Mouse (Mus musculus): ENCODE data around the gene Cort. TPM values are rescaled to one million over a fixed set of nuclear protein-coding genes. Genes with fewer than 3 reads are reported as not detected.

The Cort gene
- polyA plus RNA-seq, 2 experiments = not detected

DNA sequence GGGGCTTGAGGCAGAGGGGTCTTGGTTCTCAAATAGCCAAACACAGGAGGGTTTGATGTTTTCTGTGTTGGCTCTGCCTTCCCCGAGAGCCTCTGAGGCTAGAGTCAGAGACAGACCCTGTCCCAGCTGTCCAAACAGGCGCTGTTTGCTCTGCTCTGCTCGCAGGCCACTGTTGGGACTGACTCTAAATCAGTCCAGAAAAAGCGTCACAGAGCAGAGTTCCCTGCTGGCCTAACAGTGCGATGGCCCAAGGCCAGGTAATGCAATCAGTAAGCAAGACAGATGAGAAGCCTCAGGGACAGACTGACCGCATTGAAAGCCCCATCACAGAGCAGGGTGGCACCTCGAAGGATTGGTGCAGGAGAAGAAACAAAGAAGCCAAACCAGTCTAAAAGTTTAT lies 23.0 kb upstream of the Cort start:
- no peak overlapping the region for H3K4me3 ChIP-seq (ENCODE audit: insufficient read depth in 1 of 2, low read depth in 2 of 2, low read length in 2 of 2)
- no peak overlapping the region for H3K9ac ChIP-seq (replicated peaks)
- H3K9me3 ChIP-seq (ENCODE audit: control insufficient read depth, low read length) = no peaks in the 10 kb centered on the region
- H3K27me3 ChIP-seq (ENCODE audit: control insufficient read depth, insufficient read depth, low read length) = no peaks in the 10 kb centered on the region
- ATAC-seq (ENCODE audit: insufficient read depth) = peak; percentile 50
- TF ChIP-seq CTCF (IDR thresholded peaks at IDR 0.05; ENCODE audit: low read depth) (no peak), EP300 (IDR thresholded peaks at IDR 0.05; ENCODE audit: low read depth) (no peak)
- DNase-seq (ENCODE audit: low read depth in 3 of 3, low spot score in 3 of 3) = no peak
- H3K36me3 ChIP-seq (replicated peaks; ENCODE audit: control insufficient read depth, insufficient read depth, low read depth) = peaks cover 26% of the 10 kb centered on the region
- no peak overlapping the region for H3K27ac ChIP-seq
- WGBS (ENCODE audit: insufficient replicate concordance) = 67% methylated on average over 7 of the region's 7 CpGs
- peaks cover 0 to 13% of the 10 kb centered on the region in 2 experiments; a peak in 2 of 4 replicates for H3K4me1 ChIP-seq (replicated peaks; ENCODE audit: control insufficient read depth in 2 of 2, insufficient read depth in 2 of 2, low read length in 1 of 2)
- no peak overlapping the region for H3K4me2 ChIP-seq (ENCODE audit: low read depth)

DNA sequence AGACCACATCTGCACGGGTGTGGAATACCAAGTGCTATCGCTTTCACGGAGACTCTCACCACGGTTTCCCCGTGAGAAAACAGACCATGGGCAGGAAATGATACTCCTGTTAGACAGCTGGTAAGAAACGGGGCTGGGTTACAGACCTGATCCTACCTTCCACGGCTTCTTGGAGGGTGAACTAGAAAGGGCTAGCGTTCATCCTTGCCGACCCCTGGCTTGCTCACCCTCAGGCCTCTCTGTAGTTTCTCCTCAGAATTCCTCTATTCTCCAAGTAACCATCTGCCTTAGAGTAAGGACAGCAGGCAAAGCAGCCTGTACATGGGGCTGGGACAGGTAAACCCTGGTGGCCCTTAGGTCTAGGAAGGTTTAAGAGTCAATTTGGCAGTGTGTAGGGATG lies 22.6 kb upstream of the Cort start:
- WGBS (ENCODE audit: insufficient replicate concordance) = 62% methylated on average over 9 of the region's 9 CpGs
- Histone ChIP-seq H3K27ac (no peak overlapping the region), H3K4me1 (replicated peaks; ENCODE audit: control insufficient read depth in 2 of 2, insufficient read depth in 2 of 2, low read length in 1 of 2) (peaks cover 0 to 13% of the 10 kb centered on the region in 2 experiments; a peak in 2 of 4 replicates), H3K36me3 (replicated peaks; ENCODE audit: control insufficient read depth, insufficient read depth, low read depth) (peaks cover 25% of the 10 kb centered on the region), H3K27me3 (ENCODE audit: control insufficient read depth, insufficient read depth, low read length) (no peaks in the 10 kb centered on the region), H3K9ac (replicated peaks) (no peak overlapping the region), H3K4me2 (ENCODE audit: low read depth) (no peak overlapping the region), H3K9me3 (ENCODE audit: control insufficient read depth, low read length) (no peaks in the 10 kb centered on the region), H3K4me3 (ENCODE audit: insufficient read depth in 1 of 2, low read depth in 2 of 2, low read length in 2 of 2) (no peak overlapping the region)
- no peak for TF ChIP-seq EP300 (IDR thresholded peaks at IDR 0.05; ENCODE audit: low read depth)
- TF ChIP-seq CTCF (IDR thresholded peaks at IDR 0.05; ENCODE audit: low read depth) = no peak
- ATAC-seq (ENCODE audit: insufficient read depth) (no peak), DNase-seq (ENCODE audit: low read depth in 3 of 3, low spot score in 3 of 3) (no peak)

DNA sequence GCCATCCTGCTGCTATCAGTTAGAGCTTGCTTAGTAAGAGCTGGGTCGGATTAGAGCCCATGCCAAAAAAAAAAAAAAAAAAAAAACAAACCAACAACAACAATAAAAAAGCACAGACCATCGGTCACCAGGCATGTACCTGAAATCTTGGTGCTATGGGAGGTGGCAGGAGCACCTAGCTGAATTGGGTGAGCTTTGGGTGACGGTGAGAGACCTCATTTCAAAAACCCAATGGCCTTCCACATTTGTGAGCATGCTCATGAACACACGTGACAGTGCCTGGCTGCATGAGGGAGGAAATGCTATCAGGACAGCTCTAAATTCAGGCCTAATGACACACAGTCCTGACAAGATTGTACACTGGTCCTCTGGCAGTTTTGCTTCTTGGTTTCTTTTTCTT lies 21.5 kb upstream of the Cort start:
- WGBS (ENCODE audit: insufficient replicate concordance) = 51% methylated on average over 4 of the region's 4 CpGs

DNA sequence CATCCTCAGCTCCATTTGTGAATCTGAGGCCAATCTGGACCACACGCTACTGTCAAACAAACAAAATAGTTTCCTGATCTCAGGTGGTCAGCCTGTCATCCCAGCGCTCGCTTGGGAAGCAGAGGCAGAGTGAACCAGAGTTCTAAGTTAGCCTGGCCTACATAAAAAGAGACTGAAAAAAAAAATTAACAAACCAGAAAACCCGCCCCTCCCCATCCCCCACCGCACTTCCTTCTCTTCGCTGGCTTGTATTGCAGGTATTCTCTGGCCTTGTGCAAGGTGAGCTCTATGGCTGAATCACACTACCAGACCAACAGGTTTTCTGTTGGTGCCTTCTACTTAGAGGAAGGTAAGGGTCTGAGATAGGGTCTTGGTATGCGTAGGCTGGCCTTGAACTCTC lies 21.0 kb upstream of the Cort start:
- Histone ChIP-seq H3K9me3 (ENCODE audit: control insufficient read depth, low read length) (no peaks in the 10 kb centered on the region), H3K4me2 (ENCODE audit: low read depth) (no peak overlapping the region), H3K4me3 (ENCODE audit: insufficient read depth in 1 of 2, low read depth in 2 of 2, low read length in 2 of 2) (no peak overlapping the region), H3K4me1 (replicated peaks; ENCODE audit: control insufficient read depth in 2 of 2, insufficient read depth in 2 of 2, low read length in 1 of 2) (peaks cover 0 to 13% of the 10 kb centered on the region in 2 experiments; a peak in 2 of 4 replicates), H3K36me3 (replicated peaks; ENCODE audit: control insufficient read depth, insufficient read depth, low read depth) (peaks cover 12% of the 10 kb centered on the region), H3K9ac (replicated peaks) (no peak overlapping the region), H3K27me3 (ENCODE audit: control insufficient read depth, insufficient read depth, low read length) (no peaks in the 10 kb centered on the region), H3K27ac (no peak overlapping the region)
- 56% methylated on average over 7 of the region's 7 CpGs for WGBS (ENCODE audit: insufficient replicate concordance)
- ATAC-seq (ENCODE audit: insufficient read depth) (no peak), DNase-seq (ENCODE audit: low read depth in 3 of 3, low spot score in 3 of 3) (no peak)
- TF ChIP-seq EP300 (IDR thresholded peaks at IDR 0.05; ENCODE audit: low read depth) = no peak
- no peak for TF ChIP-seq CTCF (IDR thresholded peaks at IDR 0.05; ENCODE audit: low read depth)

More for the DNA sequence above, 21.5 kb upstream of the Cort start:
- Histone ChIP-seq H3K9ac (replicated peaks) (no peak overlapping the region), H3K4me3 (ENCODE audit: insufficient read depth in 1 of 2, low read depth in 2 of 2, low read length in 2 of 2) (no peak overlapping the region), H3K9me3 (ENCODE audit: control insufficient read depth, low read length) (no peaks in the 10 kb centered on the region), H3K4me1 (replicated peaks; ENCODE audit: control insufficient read depth in 2 of 2, insufficient read depth in 2 of 2, low read length in 1 of 2) (peaks cover 0 to 13% of the 10 kb centered on the region in 2 experiments; a peak in 2 of 4 replicates), H3K4me2 (ENCODE audit: low read depth) (no peak overlapping the region), H3K27ac (no peak overlapping the region), H3K27me3 (ENCODE audit: control insufficient read depth, insufficient read depth, low read length) (no peaks in the 10 kb centered on the region), H3K36me3 (replicated peaks; ENCODE audit: control insufficient read depth, insufficient read depth, low read depth) (peaks cover 16% of the 10 kb centered on the region)
- ATAC-seq (ENCODE audit: insufficient read depth) = no peak
- TF ChIP-seq EP300 (IDR thresholded peaks at IDR 0.05; ENCODE audit: low read depth) (no peak), CTCF (IDR thresholded peaks at IDR 0.05; ENCODE audit: low read depth) (no peak)
- no peak for DNase-seq (ENCODE audit: low read depth in 3 of 3, low spot score in 3 of 3)

DNA sequence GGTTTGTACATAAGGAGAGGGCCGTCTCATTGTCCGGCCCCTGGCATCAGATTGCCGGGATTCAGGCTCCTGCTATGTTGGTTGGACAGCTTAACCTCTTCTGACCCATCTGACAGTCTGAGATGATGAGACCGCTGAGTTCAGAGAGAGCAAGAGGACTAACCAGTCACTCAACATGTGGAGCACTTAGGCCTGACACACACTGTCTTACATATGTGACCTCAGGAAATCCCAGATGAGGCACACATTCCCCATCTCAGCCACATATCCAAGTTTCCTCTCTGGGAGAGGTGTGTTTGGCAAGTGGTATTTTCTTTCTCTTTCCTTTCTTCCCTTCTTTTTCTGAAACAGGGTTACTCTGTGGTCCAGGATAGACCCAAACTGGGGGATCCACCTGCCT lies 18.6 kb upstream of the Cort start:
- ATAC-seq (ENCODE audit: insufficient read depth) (no peak), DNase-seq (ENCODE audit: low read depth in 3 of 3, low spot score in 3 of 3) (no peak)
- whole genome bisulfite sequencing (ENCODE audit: insufficient replicate concordance) = 69% methylated on average over 4 of the region's 4 CpGs
- Histone ChIP-seq H3K4me2 (ENCODE audit: low read depth) (no peak overlapping the region), H3K9ac (replicated peaks) (no peak overlapping the region), H3K36me3 (replicated peaks; ENCODE audit: control insufficient read depth, insufficient read depth, low read depth) (peaks cover 1% of the 10 kb centered on the region; the same call in 1 of the 2 replicates), H3K27me3 (ENCODE audit: control insufficient read depth, insufficient read depth, low read length) (no peaks in the 10 kb centered on the region), H3K27ac (no peak overlapping the region), H3K4me3 (ENCODE audit: insufficient read depth in 1 of 2, low read depth in 2 of 2, low read length in 2 of 2) (no peak overlapping the region), H3K4me1 (replicated peaks; ENCODE audit: control insufficient read depth in 2 of 2, insufficient read depth in 2 of 2, low read length in 1 of 2) (peaks cover 0 to 13% of the 10 kb centered on the region in 2 experiments; a peak in 2 of 4 replicates), H3K9me3 (ENCODE audit: control insufficient read depth, low read length) (no peaks in the 10 kb centered on the region)
- TF ChIP-seq EP300 (IDR thresholded peaks at IDR 0.05; ENCODE audit: low read depth) = no peak

Measured in liver, embryonic 14.5 days (tissue).